Mouse (Mus musculus) thymus, adult 2 months (tissue): ENCODE measurements around the gene Cfap97d2. TPM values are rescaled to one million over a fixed set of nuclear protein-coding genes. Genes with fewer than 3 reads are reported as not detected.
"Not testable (repeated sequence)": the region's sequence is repeated elsewhere in the genome, so short reads cannot be mapped to it uniquely, and the experiment has no call there.

ENCODE experiments used
- DNase-seq: peaks from one replicate; pipeline ENCODE4 v3.0.0; 2021
- H3K27ac ChIP-seq: fragments of 200-500 bp; 2 replicates; pipeline ENCODE4 v1.5.1; 2012; ENCODE audit warnings: low read length, control low read depth; ENCODE audit not compliant: control insufficient read depth, insufficient read depth
- H3K27me3 ChIP-seq: fragments of 200-500 bp; 2 replicates; pipeline ENCODE4 v1.6.1; 2012; ENCODE audit warnings: mild to moderate bottlenecking, low read length, moderate library complexity, mixed read lengths; ENCODE audit not compliant: control insufficient read depth, insufficient read depth
- H3K36me3 ChIP-seq: fragments of 200-500 bp; 2 replicates; pipeline ENCODE4 v1.6.1; 2012; ENCODE audit warnings: mild to moderate bottlenecking, low read length, moderate library complexity; ENCODE audit not compliant: control insufficient read depth, insufficient read depth
- H3K4me1 ChIP-seq: fragments of 200-500 bp; replicated peaks from 2 replicates; pipeline ENCODE4 v1.6.1; 2012; ENCODE audit warnings: low read length; ENCODE audit not compliant: control insufficient read depth, insufficient read depth
- H3K4me3 ChIP-seq: fragments of 200-500 bp; 2 replicates; pipeline ENCODE4 v1.5.1; 2012; ENCODE audit warnings: mild to moderate bottlenecking, low read length, control low read depth, moderate library complexity; ENCODE audit not compliant: control insufficient read depth, insufficient read depth
- CTCF ChIP-seq: fragments of 200-500 bp; IDR thresholded peaks from 2 replicates; pipeline ENCODE4 v1.5.1; 2012; ENCODE audit warnings: mild to moderate bottlenecking, control low read depth, low read length, moderate library complexity, borderline replicate concordance; ENCODE audit not compliant: control insufficient read depth, poor library complexity, insufficient read depth; ENCODE audit errors: extremely low read depth
- POLR2A ChIP-seq: fragments of 200-500 bp; IDR thresholded peaks from 2 replicates; pipeline ENCODE4 v1.6.1; 2012; ENCODE audit warnings: mild to moderate bottlenecking, low read length, control low read depth, moderate library complexity; ENCODE audit not compliant: control insufficient read depth, poor library complexity, insufficient read depth; ENCODE audit errors: extremely low read depth
- WGBS: fragments of 180-500 bp; shearing (Covaris S2); methylation state at CpG from one replicate; pipeline ENCODE4 v1.1.7; 2018; 5-methylcytosine and 5-hydroxymethylcytosine counted together
- polyA plus RNA-seq: library from polyadenylated mRNA; depleted of rRNA; stranded (reverse); fragments of >200 nt; gene quantifications from 2 replicates; pipeline ENCODE4 v1.2.3, GENCODE M21; 2012

The Cfap97d2 gene
- polyA plus RNA-seq, 1 experiment = not detected

DNA sequence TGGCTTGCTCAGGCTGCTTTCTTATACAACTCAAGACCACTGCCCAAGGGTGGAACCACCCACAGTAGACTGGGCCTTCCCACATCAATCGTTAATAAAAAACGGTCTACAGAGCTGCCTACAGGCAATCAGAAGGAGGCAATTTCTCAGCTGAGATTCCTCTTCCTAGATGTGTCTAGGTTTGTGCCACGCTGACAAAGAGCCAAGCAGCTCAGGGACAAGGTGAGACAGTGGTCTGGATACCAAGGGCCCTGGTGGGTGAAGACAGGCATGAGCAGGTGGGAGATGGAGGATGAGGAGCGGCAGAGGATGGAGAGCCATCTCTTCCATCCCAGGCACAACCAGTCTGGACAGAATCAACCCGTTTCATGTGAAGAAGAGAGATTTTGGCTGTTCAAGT is 2.8 kb downstream of the Cfap97d2 start:
- H3K4me3 ChIP-seq = no peak overlapping the region
- H3K27me3 ChIP-seq = no peaks in the 10 kb centered on the region
- DNase-seq = no peak
- peaks cover 9% of the 10 kb centered on the region for H3K4me1 ChIP-seq
- WGBS = 95% methylated on average over 5 of the region's 5 CpGs
- no peaks in the 10 kb centered on the region for H3K36me3 ChIP-seq
- no peak overlapping the region for H3K27ac ChIP-seq
- no peak for TF ChIP-seq CTCF

DNA sequence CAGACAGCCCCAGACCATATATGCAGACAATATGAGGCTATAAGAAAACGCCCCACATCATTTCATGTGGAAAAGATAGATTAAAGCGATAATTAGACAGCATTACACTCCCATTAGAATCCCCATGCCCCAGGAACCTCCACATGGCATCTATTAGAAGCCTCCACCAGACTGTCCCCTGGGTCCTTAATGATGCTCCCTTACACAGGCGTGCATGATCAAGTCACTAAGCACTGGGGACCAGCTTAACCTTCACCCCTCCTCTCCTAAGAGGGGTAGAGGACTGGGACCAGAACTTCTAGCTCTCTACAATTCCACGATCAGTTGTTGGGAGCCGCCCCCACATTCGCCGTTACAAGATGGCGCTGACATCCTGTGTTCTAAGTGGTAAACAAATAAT is 13.3 kb downstream of the Cfap97d2 start:
- WGBS = 98% methylated on average over 8 of the region's 8 CpGs
- no peak for TF ChIP-seq POLR2A
- no peak for TF ChIP-seq CTCF
- no peak for DNase-seq
- H3K36me3 ChIP-seq = no peaks in the 10 kb centered on the region
- no peaks in the 10 kb centered on the region for H3K4me1 ChIP-seq
- no peak overlapping the region for H3K27ac ChIP-seq
- no peak overlapping the region for H3K4me3 ChIP-seq
- no peaks in the 10 kb centered on the region for H3K27me3 ChIP-seq

DNA sequence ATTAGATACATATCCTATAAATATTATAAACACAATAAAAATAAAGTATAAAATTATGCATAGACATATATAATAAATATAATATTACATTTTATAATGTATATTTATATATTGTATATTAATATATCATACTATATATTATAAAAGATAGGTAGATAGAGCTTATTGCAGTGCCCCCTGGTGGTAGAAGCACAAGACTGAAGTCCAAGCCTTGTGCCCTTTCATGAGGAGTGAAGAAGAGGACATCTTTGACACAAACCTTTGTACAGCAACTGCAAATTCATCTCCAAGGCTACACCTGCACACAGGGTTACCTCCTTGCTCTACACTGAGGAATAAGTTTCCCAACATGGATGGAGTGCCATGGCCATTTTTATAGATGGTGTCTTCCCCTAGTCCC is 20.0 kb downstream of the Cfap97d2 start:
- Histone ChIP-seq H3K4me3 (no peak overlapping the region), H3K4me1 (no peaks in the 10 kb centered on the region), H3K27me3 (no peaks in the 10 kb centered on the region), H3K36me3 (no peaks in the 10 kb centered on the region), H3K27ac (no peak overlapping the region)
- peak; percentile 51 for DNase-seq
- no peak for TF ChIP-seq CTCF

DNA sequence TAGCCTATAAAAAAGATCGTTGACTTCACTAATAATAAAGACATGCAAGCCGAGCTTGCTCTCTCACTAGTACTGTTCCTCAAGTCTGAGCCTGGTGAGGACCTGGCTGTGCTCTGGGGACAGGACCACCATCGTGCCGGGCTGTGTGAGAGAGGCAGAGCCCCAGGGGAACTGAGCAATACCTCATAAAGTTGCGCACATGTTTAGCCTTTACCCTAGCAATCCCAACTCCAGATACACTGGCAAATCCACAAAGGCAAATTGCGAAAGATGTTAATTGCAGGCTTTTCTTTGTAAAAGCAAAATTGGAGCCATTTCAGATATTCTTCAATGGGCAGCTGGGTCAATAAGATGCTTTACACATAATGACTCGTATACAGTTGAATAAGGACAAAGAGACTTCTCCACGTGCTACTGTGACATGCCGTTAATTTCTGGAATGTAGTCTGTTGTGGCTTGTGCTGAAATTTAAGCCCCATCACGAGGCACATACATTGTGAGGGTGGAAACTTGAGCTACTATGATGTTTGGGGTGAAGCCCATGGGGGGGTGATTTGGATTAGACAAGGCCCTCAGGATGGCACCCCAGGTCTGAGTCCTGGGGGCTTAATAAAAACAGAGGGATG is 21.9 kb downstream of the Cfap97d2 start:
- no peaks in the 10 kb centered on the region for H3K27me3 ChIP-seq
- H3K4me1 ChIP-seq = no peaks in the 10 kb centered on the region
- H3K4me3 ChIP-seq = no peak overlapping the region
- 89% methylated on average over 10 of the region's 10 CpGs for WGBS
- no peak overlapping the region for H3K27ac ChIP-seq
- DNase-seq = no peak
- no peak for TF ChIP-seq POLR2A
- TF ChIP-seq CTCF = no peak
- no peaks in the 10 kb centered on the region for H3K36me3 ChIP-seq

DNA sequence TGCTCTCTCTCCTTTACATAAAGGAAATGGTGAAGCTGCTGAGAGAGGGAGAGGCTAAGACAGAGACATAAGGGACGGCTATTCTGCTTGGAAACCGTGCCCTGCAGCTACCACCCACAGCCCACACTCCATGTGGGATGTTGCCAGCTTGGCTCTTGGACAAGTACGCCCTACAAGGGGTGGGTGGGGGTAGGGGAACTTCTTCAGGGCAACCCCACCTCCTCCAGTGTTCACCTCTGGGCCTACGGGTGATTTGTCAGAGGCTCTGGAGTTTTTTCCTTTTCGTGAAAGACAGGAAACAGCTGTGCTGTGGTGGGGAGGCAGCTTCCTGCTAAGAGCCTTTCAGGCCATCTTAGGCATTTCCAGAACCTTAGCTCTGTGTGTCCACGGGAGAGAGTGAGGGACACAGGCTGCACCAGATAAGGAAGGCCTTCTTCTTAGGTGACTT is 34.7 kb downstream of the Cfap97d2 start:
- Histone ChIP-seq H3K27me3 (no peaks in the 10 kb centered on the region), H3K27ac (peak overlapping the region; percentile 91), H3K36me3 (no peaks in the 10 kb centered on the region), H3K4me1 (peaks cover 16% of the 10 kb centered on the region), H3K4me3 (no peak overlapping the region)
- peak; percentile 58 for DNase-seq
- TF ChIP-seq CTCF = no peak
- no peak for TF ChIP-seq POLR2A
- 6% methylated on average over 6 of the region's 6 CpGs for WGBS

DNA sequence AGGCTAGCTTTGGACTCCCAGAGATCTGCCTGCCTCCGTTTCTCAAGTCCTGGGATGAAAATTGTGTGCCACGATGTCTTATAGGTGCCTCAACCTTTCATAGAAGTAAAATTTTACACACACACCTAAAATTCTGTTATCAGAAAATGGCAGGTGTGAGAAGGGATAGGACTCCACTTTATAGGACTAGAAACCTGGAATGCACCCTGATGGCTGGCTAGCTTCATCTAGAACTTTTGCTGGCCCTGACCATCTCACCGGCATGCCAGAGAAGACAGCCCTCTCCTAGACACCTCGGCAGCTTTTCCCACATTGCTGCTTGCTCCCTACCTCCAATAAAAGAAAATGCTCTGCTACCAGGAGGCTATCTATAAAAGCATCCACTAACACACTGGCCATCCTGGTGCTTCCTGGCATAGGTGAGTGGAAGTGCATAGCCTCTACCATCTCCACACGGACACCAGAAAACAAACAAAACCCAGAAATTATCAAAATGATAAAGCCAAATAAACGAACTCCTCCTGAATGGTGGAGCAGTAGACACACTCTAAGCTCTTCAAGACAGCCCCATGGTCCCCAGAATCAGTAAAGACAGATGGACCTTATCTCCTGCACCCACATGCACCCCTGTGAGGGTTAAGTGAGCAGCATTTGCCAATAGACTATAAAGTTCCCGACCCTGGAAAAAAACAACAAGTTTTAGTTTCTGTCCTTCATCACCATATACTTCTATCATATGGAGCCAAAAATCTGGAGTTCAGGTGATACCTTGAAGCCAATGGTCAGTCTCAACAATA is 35.3 kb downstream of the Cfap97d2 start:
- H3K36me3 ChIP-seq = no peaks in the 10 kb centered on the region
- H3K27ac ChIP-seq = peak overlapping the region; percentile 91
- H3K4me3 ChIP-seq = no peak overlapping the region
- DNase-seq = no peak
- H3K27me3 ChIP-seq = no peaks in the 10 kb centered on the region
- 70% methylated on average over 7 of the region's 7 CpGs for WGBS
- H3K4me1 ChIP-seq = peaks cover 21% of the 10 kb centered on the region
- TF ChIP-seq CTCF = no peak
- no peak for TF ChIP-seq POLR2A

DNA sequence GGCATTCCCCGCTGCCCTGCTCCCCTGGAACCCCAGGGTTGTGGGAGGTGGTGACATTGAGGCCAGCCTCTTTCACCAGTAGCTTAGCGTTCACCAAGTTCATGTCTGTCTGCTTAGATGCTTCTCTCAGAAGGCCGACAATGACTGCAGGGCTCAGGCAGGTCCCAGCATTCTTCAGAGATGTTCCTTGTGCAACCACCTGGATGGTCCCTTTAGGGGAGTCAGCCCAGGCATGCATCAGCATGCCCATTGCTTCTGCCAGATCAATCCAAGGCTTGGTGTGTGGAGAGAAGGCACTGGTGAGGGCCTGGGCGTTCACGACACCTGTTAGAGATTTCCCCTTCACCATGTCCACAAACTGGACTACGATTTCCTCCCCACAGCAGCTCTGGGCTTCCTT is 40.5 kb downstream of the Cfap97d2 start:
- not testable (repeated sequence) for H3K4me3 ChIP-seq, H3K27me3 ChIP-seq, H3K27ac ChIP-seq, DNase-seq, H3K36me3 ChIP-seq
- H3K4me1 ChIP-seq = peaks cover 11% of the 10 kb centered on the region
- 90% methylated on average over 6 of the region's 6 CpGs for WGBS
